8 mouse cellular contexts compared by ENCODE assay signal in genomic region chr11:59425671-59426101, GRCm38 (mm10). TPM values are rescaled to one million over a fixed set of nuclear protein-coding genes. Genes with fewer than 3 reads are reported as not detected.
DNase-seq lines count a peak whose midpoint lies in the region; ATAC-seq lines count a peak whose summit lies in the region.

No protein-coding gene starts in this region.

- peak; percentile 71 for ATAC-seq in frontal cortex, adult (ENCODE audit: low TSS enrichment)
- peak; percentile 52 for ATAC-seq in granulocyte monocyte progenitor cell, adult 5-6 weeks (replicated peaks; ENCODE audit: poor library complexity, severe bottlenecking)

- DNase-seq in frontal cortex, postnatal 10 days (ENCODE audit: low spot score in 2 of 2): no peak
- peak; percentile 37 for DNase-seq in ovary, postnatal 14 days (ENCODE audit: low spot score)
- no peak for DNase-seq in ovary, postnatal 10 days (ENCODE audit: low spot score)
- DNase-seq in mesoderm, embryonic 11.5 days (ENCODE audit: low read depth, low spot score): peak; percentile 24
- DNase-seq in thymus, postnatal 4 days: peak; percentile 75
- no peak for DNase-seq in cerebellum, adult 11-12 months

RNA-seq across cellular contexts. Expression of gene Jmjd4, which starts 24.2 kb away (rescaled TPM):
- 4.3 and 6.0 TPM in 2 replicates for total RNA-seq in granulocyte monocyte progenitor cell, adult 5-6 weeks (2014; fragmentation: Nextera tagmentation)
- 4.3 and 5.6 TPM in 2 replicates for total RNA-seq in granulocyte monocyte progenitor cell, adult 5-6 weeks (2017)

RNA-seq across cellular contexts. Expression of gene Snap47, which starts 25.3 kb away (rescaled TPM):
- total RNA-seq in granulocyte monocyte progenitor cell, adult 5-6 weeks (2014; fragmentation: Nextera tagmentation): 5.9 and 6.0 TPM in 2 replicates
- 4.8 and 7.1 TPM in 2 replicates for total RNA-seq in granulocyte monocyte progenitor cell, adult 5-6 weeks (2017)

RNA-seq across cellular contexts. Expression of gene Zfp867, which starts 46.6 kb away (rescaled TPM):
- total RNA-seq in granulocyte monocyte progenitor cell, adult 5-6 weeks (2014; fragmentation: Nextera tagmentation): 2.8 and 3.4 TPM in 2 replicates
- total RNA-seq in granulocyte monocyte progenitor cell, adult 5-6 weeks (2017): 1.5 and 2.9 TPM in 2 replicates

RNA-seq across cellular contexts. Expression of gene Prss38, which starts 50.2 kb away (rescaled TPM):
- not detected in 2 replicates for total RNA-seq in granulocyte monocyte progenitor cell, adult 5-6 weeks (2014; fragmentation: Nextera tagmentation)
- total RNA-seq in granulocyte monocyte progenitor cell, adult 5-6 weeks (2017): not detected in 2 replicates

Comparison
In these comparisons a context has a peak if more than half of its experiments do, and no peak if none do; other contexts are left out.
1. DNase-seq: peak in ovary, postnatal 14 days (single experiment), mesoderm, embryonic 11.5 days (single experiment) and thymus, postnatal 4 days (single experiment); none in frontal cortex, postnatal 10 days (0 of 2), ovary, postnatal 10 days (single experiment) and cerebellum, adult 11-12 months (single experiment).